Mouse (Mus musculus) kidney, postnatal 4 days (tissue): Measurements from ENCODE around the gene Rnf114.
A peak's percentile ranks its signal among the peaks of the same experiment; 100 is the strongest.

Source experiments
- DNase-seq, 2 experiments: peaks; one replicate each; pipeline ENCODE4 v3.0.0; 2021; ENCODE audit warnings: mixed read lengths in 2 of 2

Gene Rnf114

DNA sequence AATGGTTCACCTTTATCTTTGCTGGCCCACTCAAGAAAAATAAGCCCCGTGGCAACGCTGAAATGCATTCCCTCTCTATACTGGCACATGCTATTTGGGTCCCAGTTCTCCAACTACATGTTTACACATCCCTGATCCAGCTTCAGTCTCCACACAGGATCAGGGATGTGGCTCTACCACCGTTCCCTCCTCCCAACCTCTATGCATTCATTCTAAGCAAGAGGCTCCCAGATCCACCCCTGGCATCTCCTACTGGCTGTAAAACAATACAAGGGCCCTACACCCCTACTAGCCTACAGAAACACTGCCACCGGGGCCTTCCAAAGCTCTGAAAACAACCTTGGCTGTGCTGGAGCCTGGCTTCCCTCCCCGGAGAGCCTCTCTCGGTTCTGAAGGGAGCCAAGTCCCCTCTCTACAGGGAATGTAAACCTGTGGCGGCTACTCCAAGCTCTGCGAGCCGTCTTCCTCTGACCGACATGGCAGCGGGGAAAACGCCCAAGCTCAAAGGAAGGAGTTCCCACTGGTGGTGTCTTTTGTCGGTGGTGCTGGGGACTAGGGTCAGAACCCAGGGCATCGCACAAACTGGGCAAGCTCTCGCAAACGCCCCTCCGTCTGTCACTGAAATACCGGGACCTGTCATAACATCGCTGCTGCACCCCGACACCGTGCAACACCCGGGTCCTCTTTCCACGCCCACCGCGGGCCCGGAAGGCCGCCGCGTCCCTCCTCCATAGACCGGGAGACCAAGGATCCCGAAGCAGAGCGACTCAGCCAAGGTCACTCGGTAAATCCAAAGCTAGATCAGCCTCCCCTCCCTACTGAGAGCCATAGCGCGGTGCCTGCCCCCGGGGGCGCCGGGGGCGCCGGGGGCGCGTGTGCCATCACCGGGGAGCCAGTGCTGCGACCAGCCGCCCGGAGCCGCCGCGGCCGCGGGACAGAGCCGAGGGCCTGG is at the start of gene Rnf114:
Gene Rnf114, plus strand, starts transcription at position 889 of the 952 bp plus-strand sequence.
- DNase-seq = peak; percentile 45 to 67

DNA sequence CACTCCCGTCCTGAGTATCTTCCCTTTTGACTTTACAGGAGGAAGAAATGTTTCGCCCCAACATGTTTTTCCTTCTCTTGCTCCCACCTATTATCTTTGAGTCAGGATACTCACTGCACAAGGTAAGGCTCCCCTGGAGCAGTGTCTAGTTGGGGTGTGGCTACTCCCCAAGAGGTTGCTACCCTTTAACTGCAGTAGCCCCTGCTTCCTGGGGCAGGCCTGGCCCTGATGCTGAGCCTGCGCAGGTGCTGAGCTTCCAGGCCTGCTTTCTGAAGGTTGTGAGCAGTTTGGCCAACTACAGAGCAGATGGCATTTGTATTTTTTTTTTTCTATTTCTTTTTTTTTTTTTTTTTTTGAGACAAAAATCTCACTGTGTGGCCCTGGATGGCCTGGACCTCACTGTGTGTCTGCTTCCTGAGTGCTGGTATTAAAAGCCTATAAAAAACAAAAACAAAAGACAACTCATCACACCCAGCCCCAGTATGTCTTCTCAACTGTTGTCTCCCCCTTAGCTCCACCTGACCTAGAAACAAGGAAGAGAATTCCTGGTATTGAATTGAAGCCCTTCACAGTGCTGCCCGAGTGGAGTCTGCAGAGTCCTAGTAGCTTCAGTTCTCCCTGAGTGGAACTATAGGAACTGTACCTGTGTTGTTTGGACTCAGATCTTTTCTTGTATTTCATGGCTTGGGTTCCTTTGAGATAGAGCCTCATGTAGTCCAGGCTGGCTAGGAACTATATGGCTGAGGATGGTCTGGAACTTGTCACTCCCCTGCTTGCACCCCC is 48.8 kb upstream of the Rnf114 start:
- no peak for DNase-seq

DNA sequence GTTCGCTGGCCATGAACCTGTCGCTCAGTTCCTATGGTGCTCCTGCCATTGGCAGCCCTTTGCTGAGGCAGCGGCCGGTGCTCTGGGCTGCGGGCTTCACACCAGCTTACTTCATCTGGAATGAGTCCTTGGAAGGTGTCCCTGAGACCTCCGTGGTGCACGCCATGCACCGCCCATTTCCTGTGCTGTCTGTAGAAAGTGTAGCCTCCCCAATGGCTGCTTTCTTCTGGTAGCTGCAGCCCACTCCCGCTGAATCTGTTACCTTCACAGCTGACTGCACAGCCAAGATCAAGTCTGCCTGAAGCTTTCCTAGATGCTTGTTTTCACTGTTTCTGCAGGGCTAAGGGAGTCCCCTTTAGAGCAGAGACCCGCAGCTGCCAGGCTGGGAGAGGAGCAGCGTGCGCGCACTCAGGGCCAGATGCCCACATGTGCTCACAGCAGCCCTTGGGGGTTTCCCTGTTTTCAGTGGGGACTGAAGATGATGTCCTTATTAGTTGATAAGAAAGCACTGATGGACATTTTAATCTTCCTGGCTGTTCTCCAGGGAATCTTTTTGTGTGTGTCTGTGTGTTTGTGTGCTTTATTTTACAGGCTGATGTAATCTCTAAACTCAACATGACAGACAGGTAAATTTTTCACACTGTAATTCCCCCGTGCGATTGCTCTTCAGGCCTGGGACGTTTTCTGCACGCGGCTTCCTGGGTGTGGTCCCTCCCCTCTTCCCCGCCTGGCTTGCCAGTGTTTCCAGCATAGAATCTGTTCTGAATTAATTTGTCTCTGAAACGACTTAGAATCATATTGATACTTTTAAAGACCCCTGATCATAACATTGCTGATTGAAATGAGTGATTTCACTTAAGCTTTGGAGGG is 46.3 kb upstream of the Rnf114 start:
- peak; percentile 53 to 73 for DNase-seq

DNA sequence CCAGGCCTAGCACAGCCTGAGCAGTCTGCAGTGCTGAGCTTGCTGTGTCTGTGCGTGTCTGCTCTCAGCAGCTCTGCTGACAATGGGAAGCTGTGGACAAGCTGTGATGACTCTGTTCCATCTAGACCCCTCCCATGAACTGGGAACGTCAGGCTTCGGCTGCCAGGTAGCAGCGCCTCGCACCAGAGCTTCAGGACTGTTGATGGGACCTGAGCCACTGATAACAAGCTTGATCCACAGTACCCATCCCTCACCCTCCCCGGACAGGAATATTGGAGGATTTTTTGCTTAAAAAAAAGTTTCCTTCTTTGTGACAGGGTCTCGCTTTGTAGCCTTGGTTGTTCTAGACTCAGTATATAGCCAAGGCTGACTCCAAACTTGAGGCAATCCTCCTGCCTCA is 45.2 kb upstream of the Rnf114 start:
- no peak for DNase-seq

DNA sequence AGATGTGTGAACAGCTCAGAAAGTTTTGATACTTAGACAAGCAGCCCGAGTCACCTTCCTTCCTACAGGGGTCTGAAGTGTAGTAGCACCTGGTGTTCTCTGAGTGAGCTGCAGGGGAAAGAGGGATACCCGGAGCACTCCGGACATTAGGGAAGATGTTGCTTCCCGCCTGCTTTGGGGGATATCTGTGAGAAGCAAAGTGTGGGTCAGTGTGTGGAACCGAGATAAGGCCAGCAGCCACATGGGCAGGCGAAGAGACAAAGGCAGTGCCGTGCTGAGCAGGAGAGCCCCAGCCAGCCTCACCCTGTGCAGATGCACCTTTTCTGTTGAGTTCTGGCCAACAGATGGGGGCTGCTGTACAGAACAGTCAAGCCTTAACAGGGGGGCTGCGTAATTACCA is 44.8 kb upstream of the Rnf114 start:
- no peak for DNase-seq

DNA sequence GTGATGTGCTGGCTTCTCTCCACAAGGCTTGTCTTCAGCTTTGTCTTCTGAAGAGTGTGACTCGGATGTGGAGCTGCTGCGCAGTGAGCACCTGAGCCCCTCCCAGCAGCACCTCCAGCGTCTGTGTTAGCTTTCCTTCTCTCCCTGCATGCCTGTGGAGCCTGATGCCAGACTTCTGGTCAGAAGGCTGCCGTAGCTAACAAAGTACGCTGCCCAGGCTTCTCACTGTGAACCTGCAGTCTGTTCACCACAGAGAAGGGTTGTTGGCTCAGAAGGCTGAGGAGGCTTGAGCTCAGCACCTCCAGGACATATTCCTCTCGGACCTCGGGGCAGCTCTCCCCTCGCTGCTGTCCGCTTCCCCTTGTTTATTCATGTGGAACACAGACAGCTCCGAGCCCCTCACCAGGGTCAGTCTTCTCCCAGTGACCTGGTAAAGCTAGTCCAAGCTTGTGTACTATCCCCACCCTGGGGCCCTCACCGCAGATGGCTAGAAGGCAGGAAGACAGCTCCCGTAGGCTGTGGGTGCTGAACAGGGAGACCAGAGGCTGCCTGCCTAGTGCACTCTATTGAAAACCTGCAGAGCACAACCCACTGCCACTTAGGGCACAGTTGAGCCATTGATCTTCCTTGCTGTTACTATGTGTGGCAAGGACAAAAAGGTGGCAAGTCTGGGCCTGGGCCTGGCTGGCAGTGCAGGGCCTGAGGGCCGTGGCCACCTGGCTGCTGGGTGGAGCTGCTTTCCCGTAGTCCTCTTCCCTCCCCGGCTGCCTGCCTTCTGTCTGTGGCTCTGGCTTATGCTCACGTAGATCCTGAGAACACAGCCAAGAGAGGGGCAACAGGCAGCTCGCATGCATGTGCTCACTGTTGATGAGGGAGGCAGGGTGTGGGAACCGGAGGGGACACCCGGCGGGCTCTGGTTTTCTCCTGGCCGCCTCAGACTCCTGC is 42.8 kb upstream of the Rnf114 start:
- DNase-seq = no peak

DNA sequence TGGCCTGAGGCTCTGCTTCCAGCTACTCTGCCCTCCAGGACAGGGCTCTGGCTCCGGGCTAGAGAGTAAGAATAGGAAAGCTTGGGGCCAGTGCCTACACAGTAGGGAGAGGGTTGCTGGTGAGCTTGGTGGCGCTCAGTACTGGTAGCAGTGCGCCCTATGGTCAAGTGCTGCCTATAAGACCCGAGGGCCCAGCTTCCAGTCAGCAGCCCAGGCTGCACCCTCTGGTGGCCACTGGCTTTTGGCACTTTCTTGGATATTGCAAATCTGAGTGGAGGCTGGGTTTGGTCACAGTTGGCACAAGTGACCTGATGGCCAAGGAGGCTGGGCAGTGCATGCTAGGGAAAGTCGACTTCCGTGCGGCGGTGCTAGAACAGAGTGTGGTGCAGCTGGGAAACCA is 41.8 kb upstream of the Rnf114 start:
- peak in 1 of 2 experiments; percentile 43 for DNase-seq

DNA sequence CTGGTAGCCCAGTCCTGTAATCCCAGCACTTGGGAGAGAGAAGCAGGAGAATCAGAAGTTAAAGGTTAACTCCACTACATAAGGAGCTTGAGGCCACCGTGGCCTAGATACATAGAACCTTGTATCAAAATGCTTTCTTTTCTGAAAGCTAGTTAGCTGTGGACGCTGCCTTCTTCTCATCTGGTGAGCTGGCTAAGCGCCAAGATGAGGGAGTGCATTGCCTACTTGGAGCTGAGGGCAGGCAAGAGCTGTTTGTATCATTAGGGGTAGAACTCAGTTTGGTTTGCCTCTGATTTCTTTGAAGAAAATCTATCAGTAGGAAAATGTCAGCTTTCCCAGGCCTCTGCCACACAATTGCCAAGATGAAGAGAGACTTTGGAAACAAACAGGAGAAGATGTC is 38.6 kb upstream of the Rnf114 start:
- DNase-seq = peak in 1 of 2 experiments; percentile 44

DNA sequence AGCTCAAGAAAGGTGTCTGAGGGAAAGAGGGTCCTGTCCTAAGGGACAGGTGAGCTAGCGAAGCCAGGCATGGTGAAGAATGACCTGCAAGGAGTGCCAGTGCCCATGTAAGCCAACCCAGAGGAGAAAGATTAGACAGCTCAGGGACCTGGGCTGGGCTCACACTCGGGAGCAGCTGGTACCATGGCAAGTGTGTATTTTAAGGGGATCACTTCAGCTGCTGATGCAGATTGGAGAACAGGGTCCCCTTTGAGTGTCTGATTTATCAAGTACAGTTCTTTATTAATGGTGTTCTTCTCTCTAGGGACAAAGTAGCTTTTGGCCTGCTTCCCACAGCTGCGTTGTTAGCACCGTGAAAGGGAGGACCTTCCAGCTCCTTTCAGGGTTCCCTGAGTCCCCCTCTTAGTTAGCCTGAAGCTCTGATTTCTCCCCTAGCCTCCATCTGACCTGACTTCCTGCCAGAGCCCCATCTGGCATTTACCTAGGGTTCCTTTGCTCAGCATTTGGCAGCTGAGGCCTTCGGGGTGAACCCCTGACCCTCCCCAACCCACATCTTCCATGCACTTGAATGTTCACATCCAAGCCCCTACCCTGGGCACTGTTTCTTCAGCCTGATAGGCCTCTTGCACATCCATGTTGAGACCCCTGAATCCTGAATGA is 36.0 kb upstream of the Rnf114 start:
- DNase-seq = no peak

DNA sequence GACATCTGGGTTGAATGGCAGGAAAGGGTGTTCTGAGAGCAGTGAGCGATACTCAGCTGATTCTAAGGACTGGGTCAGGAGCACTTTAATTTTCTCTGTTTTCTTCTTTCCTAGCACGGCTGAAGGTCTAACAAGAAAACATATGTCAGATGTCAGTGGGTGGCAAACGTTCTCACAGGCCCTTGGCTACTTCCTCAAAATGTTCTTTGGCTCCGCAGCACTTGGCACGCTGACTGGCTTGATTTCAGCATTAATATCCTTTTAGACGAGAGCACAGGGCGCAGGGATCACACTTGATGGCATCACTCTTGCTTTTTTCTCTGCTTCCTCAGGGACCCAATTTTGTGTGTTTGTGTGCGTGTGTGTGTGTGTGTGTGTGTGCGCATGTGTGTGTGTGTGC is 35.2 kb upstream of the Rnf114 start:
- DNase-seq = no peak

DNA sequence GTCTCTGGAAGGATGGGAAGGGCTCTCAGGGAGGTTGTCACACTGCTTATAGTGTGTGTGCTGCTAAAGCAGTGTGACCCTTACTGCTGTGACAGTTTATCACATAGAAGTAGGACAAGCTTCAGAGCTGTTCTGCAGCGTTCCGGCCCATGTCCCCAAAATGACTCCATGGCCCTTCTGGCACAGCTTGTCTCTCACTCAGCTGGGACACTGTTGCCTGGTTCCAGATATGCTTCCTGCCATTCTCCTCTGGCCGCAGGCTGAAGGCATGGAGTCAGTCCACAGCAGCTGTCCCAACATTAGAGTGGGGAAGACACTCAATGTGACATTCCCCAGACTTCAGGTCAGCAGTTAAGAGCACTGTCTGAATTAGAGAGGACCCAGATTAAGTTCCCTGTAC is 33.9 kb upstream of the Rnf114 start:
- DNase-seq = no peak

DNA sequence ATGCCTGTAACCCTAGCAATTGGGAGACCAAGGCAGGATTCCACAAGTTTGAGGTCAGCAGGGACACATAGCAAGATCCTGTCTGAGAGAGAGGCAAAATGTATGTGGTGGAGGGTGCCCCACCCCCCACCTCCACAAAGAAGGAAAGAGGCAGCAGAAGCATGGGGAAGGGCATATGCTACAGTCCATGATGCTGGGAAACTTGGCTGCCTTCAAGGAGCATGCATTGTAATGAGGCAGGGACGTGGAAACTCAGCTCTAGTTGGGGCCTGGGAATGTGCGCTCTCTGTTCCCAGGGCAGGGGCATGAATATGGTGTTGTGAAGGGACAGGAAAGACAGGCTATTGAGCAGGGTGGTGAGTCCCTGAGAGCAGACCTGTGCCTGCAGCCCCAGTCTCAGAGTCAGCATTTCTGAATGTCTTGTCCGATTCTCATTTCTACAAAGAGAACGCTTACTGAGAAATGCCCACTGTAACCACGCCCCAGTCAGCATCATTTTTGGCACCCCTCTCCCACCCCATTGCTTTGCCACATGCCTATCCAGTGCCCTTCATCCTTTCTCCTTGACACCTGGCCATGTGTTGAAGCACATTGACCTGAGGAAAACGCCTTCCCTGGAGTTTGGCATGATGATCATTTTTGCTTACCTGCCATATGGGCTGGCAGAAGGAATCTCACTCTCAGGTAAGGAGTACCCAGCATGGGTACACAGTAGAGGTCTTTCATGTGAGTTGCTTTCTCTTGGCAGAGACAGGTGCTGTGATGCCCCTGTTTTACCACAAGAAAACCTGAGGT is 33.2 kb upstream of the Rnf114 start:
- DNase-seq = no peak

DNA sequence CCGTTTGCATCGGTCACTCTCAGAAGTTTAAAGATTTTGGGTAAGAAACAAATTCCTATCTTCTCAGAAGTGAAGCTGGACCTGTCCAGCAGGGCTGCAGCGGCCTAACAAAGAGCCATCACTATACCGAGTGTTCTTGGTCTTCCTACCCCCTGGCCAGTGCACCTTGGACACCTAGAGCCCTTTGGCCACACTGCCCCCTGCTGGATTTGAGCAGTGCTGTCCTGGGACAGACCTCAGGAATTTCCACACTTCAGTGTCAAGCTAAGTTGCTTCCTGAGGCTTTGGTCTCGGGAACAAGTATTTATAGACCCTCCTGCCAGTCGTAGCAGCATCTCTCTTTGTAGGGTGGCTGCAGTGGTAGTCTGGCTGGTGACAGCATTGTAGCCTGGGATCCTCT is 29.5 kb upstream of the Rnf114 start:
- DNase-seq = peak; percentile 84 to 88

DNA sequence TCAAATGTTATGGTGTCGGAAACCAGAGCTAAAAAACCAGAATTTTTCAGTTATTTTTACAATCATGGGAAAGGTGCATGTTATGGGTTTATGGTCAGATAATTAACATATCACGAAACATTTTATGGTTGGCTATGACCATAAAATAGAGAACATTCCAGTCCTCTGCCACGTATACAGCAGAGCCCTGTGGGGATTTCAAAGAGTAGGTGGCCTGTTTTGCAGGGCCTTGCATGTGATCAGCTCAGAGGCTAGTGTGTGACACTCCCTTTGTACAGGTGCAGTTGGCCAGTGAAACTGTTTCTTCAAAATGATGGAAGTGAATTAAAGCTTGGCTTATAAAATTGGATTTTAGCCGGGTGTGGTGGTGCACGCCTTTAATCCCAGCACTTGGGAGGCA is 28.6 kb upstream of the Rnf114 start:
- no peak for DNase-seq

DNA sequence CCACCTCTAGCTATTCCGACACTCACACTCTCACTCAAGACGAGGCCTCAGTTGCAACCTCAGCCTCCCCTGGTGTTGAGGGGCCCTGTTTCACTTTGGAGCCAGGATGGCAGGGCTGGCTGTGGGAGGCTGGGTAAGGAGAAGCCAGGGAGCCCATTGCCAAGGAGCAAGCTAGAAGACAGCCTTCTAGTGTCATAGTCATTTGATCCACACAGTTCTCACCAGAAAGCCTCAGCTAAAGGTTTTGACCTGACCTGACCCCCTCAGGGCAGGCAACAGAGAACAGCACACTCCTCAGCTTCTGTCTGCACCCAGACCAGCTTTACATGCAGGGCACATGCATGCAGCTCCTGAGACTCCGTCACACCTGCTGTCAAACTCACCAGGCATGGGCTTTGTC is 26.5 kb upstream of the Rnf114 start:
- no peak for DNase-seq

DNA sequence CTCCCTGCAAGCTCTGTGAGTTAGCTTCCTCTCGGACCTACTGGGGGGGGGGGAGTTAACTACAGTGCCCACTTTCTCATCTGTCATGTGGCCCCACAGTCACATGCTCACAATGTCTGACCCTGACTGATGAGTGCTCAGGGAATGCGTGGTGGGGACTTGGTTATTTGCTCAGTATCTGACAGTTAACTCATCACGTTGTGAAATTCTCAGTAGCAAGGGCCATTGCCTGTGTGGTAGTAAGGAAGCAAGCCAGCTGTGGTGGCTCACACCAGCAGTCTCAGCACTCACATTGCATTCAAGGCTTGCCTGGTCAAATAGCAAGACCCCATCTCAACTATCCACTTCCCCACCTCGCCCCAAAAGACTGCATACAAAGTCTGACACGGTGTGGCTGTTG is 25.2 kb upstream of the Rnf114 start:
- DNase-seq = no peak

DNA sequence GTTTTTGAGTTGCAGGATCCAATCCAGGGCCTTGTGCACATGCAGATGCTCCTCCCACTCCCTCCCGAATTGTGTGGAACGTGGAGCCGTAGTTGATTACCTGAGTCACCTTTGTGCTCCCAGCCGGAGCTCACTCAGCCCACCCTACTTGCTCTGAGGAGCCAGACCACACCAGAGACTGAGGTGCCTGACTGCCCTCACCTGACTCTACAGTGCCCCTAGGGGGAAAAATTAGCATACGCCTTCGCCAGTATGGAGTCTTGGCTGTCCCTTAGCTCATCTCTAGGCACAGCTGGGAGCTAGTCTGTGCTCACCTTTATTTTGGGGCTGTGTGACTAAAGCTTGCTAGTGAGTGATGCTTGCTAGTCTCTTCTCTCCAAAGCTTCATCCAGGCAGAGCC is 24.0 kb upstream of the Rnf114 start:
- no peak for DNase-seq

DNA sequence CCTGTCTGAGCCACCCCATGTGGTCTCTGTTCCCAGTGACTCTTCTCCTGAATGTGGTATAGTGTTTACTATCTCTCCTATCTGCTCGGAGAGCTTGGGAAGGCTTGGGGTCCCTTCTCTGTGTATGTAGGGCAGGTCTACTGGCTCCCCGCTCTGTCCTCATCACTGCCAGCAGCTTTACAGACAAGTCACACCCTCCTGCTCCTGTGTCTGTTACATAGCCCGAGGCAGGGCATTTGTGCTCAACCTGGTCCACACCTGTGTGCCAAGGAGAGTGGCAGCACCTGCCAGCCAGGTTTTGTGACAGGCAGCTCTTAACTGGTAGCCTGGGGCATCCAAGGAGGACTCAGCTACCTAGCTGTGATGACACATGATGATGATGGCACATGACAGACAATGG is 21.8 kb upstream of the Rnf114 start:
- DNase-seq = no peak

DNA sequence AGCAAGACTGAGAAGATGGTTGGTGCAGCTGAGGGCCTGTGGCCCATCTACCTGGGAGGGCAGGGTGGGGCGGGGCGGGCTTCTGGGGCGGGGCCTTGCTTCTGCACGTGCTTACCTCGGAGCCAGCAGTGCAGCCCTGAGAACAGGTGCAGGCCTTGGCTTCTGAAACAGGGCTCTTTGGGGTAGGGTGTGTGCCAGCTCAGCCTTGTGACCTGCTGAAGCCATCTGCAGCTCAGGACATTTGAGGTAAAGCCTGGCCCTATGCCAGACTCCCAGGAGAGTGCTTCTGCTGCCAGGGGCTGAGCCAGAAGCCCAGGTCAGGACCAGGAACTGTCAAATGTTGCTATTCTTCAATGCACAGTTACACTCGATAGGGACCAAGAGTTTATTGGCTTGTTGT is 20.9 kb upstream of the Rnf114 start:
- no peak for DNase-seq

DNA sequence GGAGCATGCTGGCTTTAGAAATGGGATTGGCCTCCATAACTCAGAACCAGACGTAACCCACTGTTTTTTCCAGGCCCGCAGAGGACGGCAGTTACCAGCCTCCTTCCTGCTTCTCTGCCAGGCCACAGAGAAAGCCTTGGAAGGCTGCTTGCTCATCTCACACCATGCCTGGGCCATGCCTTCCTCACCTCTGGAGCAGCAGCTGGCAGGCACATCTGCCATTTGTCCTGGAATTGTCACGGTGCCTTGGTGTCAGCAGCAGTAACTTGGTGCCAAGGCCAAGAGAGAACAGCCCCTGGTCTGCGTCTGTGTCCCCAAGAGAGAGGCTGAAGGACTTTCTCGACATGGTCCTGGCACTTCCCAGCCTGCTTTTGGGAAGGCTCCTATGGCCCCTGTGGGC is 18.2 kb upstream of the Rnf114 start:
- DNase-seq = no peak
